Comparison of ENCODE assay signal across 8 mouse cellular contexts in the genomic region with DNA sequence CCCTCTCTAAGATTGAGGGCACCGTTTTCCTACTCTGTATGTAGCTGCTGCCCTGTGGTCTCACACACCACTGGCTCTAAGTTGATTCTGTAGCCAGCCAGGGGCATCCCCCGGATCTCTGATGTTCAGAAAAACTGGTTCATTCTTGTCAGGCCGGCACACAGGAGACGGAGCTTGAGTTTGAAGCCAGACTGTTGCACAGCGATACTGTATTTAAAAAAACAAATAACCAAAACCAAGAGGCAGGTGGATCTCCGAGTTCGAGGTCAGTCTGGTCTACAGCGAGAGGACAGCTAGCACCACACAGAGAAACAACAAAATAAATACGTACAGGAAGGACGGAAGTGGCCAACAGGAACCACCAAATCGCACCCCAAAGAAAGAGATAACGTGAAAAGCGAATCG. TPM values are rescaled to one million over a fixed set of nuclear protein-coding genes. Genes with fewer than 3 reads are reported as not detected.
DNase-seq lines count a peak whose midpoint lies in the region; ATAC-seq and TF ChIP-seq lines count a peak whose summit lies in the region.

No protein-coding gene starts in this region.

- TF ChIP-seq EP300 in ES-Bruce4 (IDR thresholded peaks at IDR 0.05; ENCODE audit: insufficient read depth, low read depth, low read length): no peak

- H3K36me3 ChIP-seq in heart, embryonic 13.5 days: peaks cover 24% of the 10 kb centered on the region
- H3K36me3 ChIP-seq in ES-Bruce4 (ENCODE audit: control insufficient read depth, insufficient read depth, low read length, poor library complexity, severe bottlenecking): peaks cover 8% of the 10 kb centered on the region
- peaks cover 28% of the 10 kb centered on the region for H3K36me3 ChIP-seq in limb, embryonic 10.5 days

- H3K4me2 ChIP-seq in heart, embryonic 13.5 days: peak overlapping the region; percentile 90

- no peaks in the 10 kb centered on the region for H3K9me3 ChIP-seq in heart, embryonic 13.5 days
- H3K9me3 ChIP-seq in ES-Bruce4 (replicated peaks; ENCODE audit: control insufficient read depth, insufficient read depth, low read length, poor library complexity, severe bottlenecking): no peaks in the 10 kb centered on the region
- no peaks in the 10 kb centered on the region for H3K9me3 ChIP-seq in limb, embryonic 10.5 days (replicated peaks)

- peaks cover 28% of the 10 kb centered on the region for H3K4me1 ChIP-seq in heart, embryonic 13.5 days
- peaks cover 2% of the 10 kb centered on the region for H3K4me1 ChIP-seq in ES-Bruce4 (ENCODE audit: control insufficient read depth, insufficient read depth, low read length)
- H3K4me1 ChIP-seq in embryonic fibroblast, embryonic 13.5 days (ENCODE audit: control insufficient read depth, insufficient read depth, low read length): peaks cover 7% of the 10 kb centered on the region; the same call in 1 of the 2 replicates
- H3K4me1 ChIP-seq in limb, embryonic 10.5 days: peaks cover 24% of the 10 kb centered on the region

- DNase-seq in heart, adult 8-10 months (ENCODE audit: low spot score): no peak
- peak; percentile 53 for DNase-seq in limb, embryonic 10.5 days (ENCODE audit: low spot score)
- no peak for DNase-seq in adrenal gland, adult 2 months
- DNase-seq in urinary bladder, postnatal 36 days (ENCODE audit: low spot score in 2 of 2): no peak

- peak overlapping the region; percentile 97 for H3K9ac ChIP-seq in heart, embryonic 13.5 days
- H3K9ac ChIP-seq in ES-Bruce4 (ENCODE audit: low read depth, poor library complexity, severe bottlenecking): peak overlapping the region; percentile 96

- ATAC-seq in heart, embryonic 13.5 days (ENCODE audit: extremely low read depth, insufficient number of reproducible peaks, low FRiP score, low TSS enrichment): 0 out of 2 replicates have a peak, but pooled peaks have one; percentile 1
- ATAC-seq in monocyte, adult 5-6 weeks (replicated peaks; ENCODE audit: insufficient number of reproducible peaks, low FRiP score, low TSS enrichment, poor library complexity, severe bottlenecking): peak; percentile 60

- TF ChIP-seq CTCF in ES-Bruce4 (IDR thresholded peaks at IDR 0.05; ENCODE audit: low read depth, low read length): no peak
- TF ChIP-seq CTCF in embryonic fibroblast, embryonic 13.5 days (IDR thresholded peaks at IDR 0.05; ENCODE audit: borderline replicate concordance, insufficient read depth, low read length): no peak

- H3K27me3 ChIP-seq in heart, embryonic 13.5 days (replicated peaks): no peaks in the 10 kb centered on the region
- H3K27me3 ChIP-seq in ES-Bruce4 (ENCODE audit: control insufficient read depth, insufficient read depth, low read length, poor library complexity, severe bottlenecking): no peaks in the 10 kb centered on the region
- no peaks in the 10 kb centered on the region for H3K27me3 ChIP-seq in limb, embryonic 10.5 days (ENCODE audit: low read depth, poor library complexity, severe bottlenecking)

- H3K4me3 ChIP-seq in heart, embryonic 13.5 days: peak overlapping the region; percentile 87
- H3K4me3 ChIP-seq in ES-Bruce4 (ENCODE audit: low read depth, low read length): peak overlapping the region; percentile 95
- peak overlapping the region; percentile 41 for H3K4me3 ChIP-seq in embryonic fibroblast, embryonic 13.5 days (ENCODE audit: insufficient read depth, low read length)
- peak overlapping the region; percentile 94 for H3K4me3 ChIP-seq in limb, embryonic 10.5 days

- WGBS in heart, embryonic 13.5 days: under 1% methylated on average over 14 of the region's 14 CpGs
- 3% methylated on average over 14 of the region's 14 CpGs for WGBS in limb, embryonic 10.5 days

- TF ChIP-seq POLR2A in ES-Bruce4 (IDR thresholded peaks at IDR 0.05; ENCODE audit: insufficient read depth, low read length): no peak
- no peak for TF ChIP-seq POLR2A in embryonic fibroblast, embryonic 13.5 days (IDR thresholded peaks at IDR 0.05; ENCODE audit: low read depth, low read length)

- peak overlapping the region; percentile 93 for H3K27ac ChIP-seq in heart, embryonic 13.5 days (replicated peaks)
- peak overlapping the region; percentile 86 for H3K27ac ChIP-seq in ES-Bruce4 (ENCODE audit: insufficient read depth, low read length)
- H3K27ac ChIP-seq in embryonic fibroblast, embryonic 13.5 days (ENCODE audit: insufficient read depth, low read length): peak overlapping the region; percentile 79
- peak overlapping the region; percentile 99 for H3K27ac ChIP-seq in limb, embryonic 10.5 days

RNA-seq across cellular contexts. Expression of gene Spg7, which starts 2.1 kb away (rescaled TPM):
- 62.2 and 62.7 TPM in 2 replicates for polyA plus RNA-seq in heart, embryonic 13.5 days (2015; fragmentation: Nextera tagmentation; extraction: Ambion mirVana)
- total RNA-seq in heart, adult 8-10 months (2022): 10 to 100 TPM; 86.9 to 99.5 (median 95.3) TPM
- polyA plus RNA-seq in ES-Bruce4 (2011; ENCODE audit: insufficient read depth, insufficient read length, low read depth, missing spikeins): 79.3 and 99.6 TPM in 2 replicates
- 52.4 and 80.7 TPM in 2 replicates for polyA plus RNA-seq in embryonic fibroblast, embryonic 13.5 days (2011; ENCODE audit: insufficient read length, low read depth, missing spikeins)
- 57.8 and 60.5 TPM in 2 replicates for polyA plus RNA-seq in limb, embryonic 10.5 days (2016; fragmentation: Nextera tagmentation; extraction: Ambion mirVana)
- 42.5 to 63.1 TPM (median 50.2 TPM) in 3 replicates for total RNA-seq in monocyte, adult 5-6 weeks (2017)
- 10 to 100 TPM; 78.4 to 80.1 TPM for total RNA-seq in adrenal gland, adult 2 months (2021)
- polyA plus RNA-seq in adrenal gland, adult 2 months (2012; rRNA removed): 246 and 255 TPM in 2 replicates

RNA-seq across cellular contexts. Expression of gene Ankrd11, which starts 22.7 kb away (rescaled TPM):
- polyA plus RNA-seq in heart, embryonic 13.5 days (2015; fragmentation: Nextera tagmentation; extraction: Ambion mirVana): 18.8 and 20.3 TPM in 2 replicates
- 10 to 100 TPM; 71.5 to 75.9 (median 75.2) TPM for total RNA-seq in heart, adult 8-10 months (2022)
- 146 and 148 TPM in 2 replicates for polyA plus RNA-seq in ES-Bruce4 (2011; ENCODE audit: insufficient read depth, insufficient read length, low read depth, missing spikeins)
- 76.2 and 83.5 TPM in 2 replicates for polyA plus RNA-seq in embryonic fibroblast, embryonic 13.5 days (2011; ENCODE audit: insufficient read length, low read depth, missing spikeins)
- 54.8 and 63.9 TPM in 2 replicates for polyA plus RNA-seq in limb, embryonic 10.5 days (2016; fragmentation: Nextera tagmentation; extraction: Ambion mirVana)
- total RNA-seq in monocyte, adult 5-6 weeks (2017): 160 to 261 TPM (median 161 TPM) in 3 replicates
- 10 to 100 TPM; 65.4 to 86.9 TPM for total RNA-seq in adrenal gland, adult 2 months (2021)
- polyA plus RNA-seq in adrenal gland, adult 2 months (2012; rRNA removed): 54.8 and 88.0 TPM in 2 replicates

RNA-seq across cellular contexts. Expression of gene Rpl13, which starts 37.3 kb away (rescaled TPM):
- 938 and 957 TPM in 2 replicates for polyA plus RNA-seq in heart, embryonic 13.5 days (2015; fragmentation: Nextera tagmentation; extraction: Ambion mirVana)
- total RNA-seq in heart, adult 8-10 months (2022): 100 to 1,000 TPM; 402 to 462 (median 427) TPM
- 2,572 and 2,592 TPM in 2 replicates for polyA plus RNA-seq in ES-Bruce4 (2011; ENCODE audit: insufficient read depth, insufficient read length, low read depth, missing spikeins)
- 1,585 and 1,789 TPM in 2 replicates for polyA plus RNA-seq in embryonic fibroblast, embryonic 13.5 days (2011; ENCODE audit: insufficient read length, low read depth, missing spikeins)
- 1,397 and 1,583 TPM in 2 replicates for polyA plus RNA-seq in limb, embryonic 10.5 days (2016; fragmentation: Nextera tagmentation; extraction: Ambion mirVana)
- total RNA-seq in monocyte, adult 5-6 weeks (2017): 1,374 to 1,974 TPM (median 1,861 TPM) in 3 replicates
- total RNA-seq in adrenal gland, adult 2 months (2021): 100 to 1,000 TPM; 419 to 701 TPM
- polyA plus RNA-seq in adrenal gland, adult 2 months (2012; rRNA removed): 2,347 and 2,800 TPM in 2 replicates

RNA-seq across cellular contexts. Expression of gene Cpne7, which starts 52.4 kb away (rescaled TPM):
- polyA plus RNA-seq in heart, embryonic 13.5 days (2015; fragmentation: Nextera tagmentation; extraction: Ambion mirVana): 0.19 and 0.24 TPM in 2 replicates
- total RNA-seq in heart, adult 8-10 months (2022): 1 to 10 TPM in 2 of 4 experiments, under 1 TPM in 2; 0.52 to 1.7 (median 0.89) TPM
- 2.9 and 3.2 TPM in 2 replicates for polyA plus RNA-seq in ES-Bruce4 (2011; ENCODE audit: insufficient read depth, insufficient read length, low read depth, missing spikeins)
- polyA plus RNA-seq in embryonic fibroblast, embryonic 13.5 days (2011; ENCODE audit: insufficient read length, low read depth, missing spikeins): 0.80 and 0.90 TPM in 2 replicates
- 1.2 TPM in 2 replicates for polyA plus RNA-seq in limb, embryonic 10.5 days (2016; fragmentation: Nextera tagmentation; extraction: Ambion mirVana)
- 3.8 to 29.8 TPM (median 13.9 TPM) in 3 replicates for total RNA-seq in monocyte, adult 5-6 weeks (2017)
- 1 to 10 TPM; 3.8 to 5.7 TPM for total RNA-seq in adrenal gland, adult 2 months (2021)
- 5.1 and 6.1 TPM in 2 replicates for polyA plus RNA-seq in adrenal gland, adult 2 months (2012; rRNA removed)

Comparison
In these comparisons a context has a peak if more than half of its experiments do, and no peak if none do; other contexts are left out.
1. H3K4me3 ChIP-seq: peak in every context shown above with its lines; median percentile 95 in ES-Bruce4; 94 in limb, embryonic 10.5 days; 87 in heart, embryonic 13.5 days; 41 in embryonic fibroblast, embryonic 13.5 days.